Mouse (Mus musculus) bone marrow macrophage, adult 2 months (primary cell): Measurements from ENCODE around the gene Crygn.

ENCODE experiments used
- CTCF ChIP-seq: IDR thresholded peaks from 2 replicates; pipeline ENCODE4 v1.5.1; 2012; ENCODE audit warnings: low read depth, mild to moderate bottlenecking, low read length, moderate library complexity
- POLR2A ChIP-seq: IDR thresholded peaks from 2 replicates; pipeline ENCODE4 v1.6.1; 2012; ENCODE audit warnings: mild to moderate bottlenecking, low read depth, low read length, borderline replicate concordance

DNA sequence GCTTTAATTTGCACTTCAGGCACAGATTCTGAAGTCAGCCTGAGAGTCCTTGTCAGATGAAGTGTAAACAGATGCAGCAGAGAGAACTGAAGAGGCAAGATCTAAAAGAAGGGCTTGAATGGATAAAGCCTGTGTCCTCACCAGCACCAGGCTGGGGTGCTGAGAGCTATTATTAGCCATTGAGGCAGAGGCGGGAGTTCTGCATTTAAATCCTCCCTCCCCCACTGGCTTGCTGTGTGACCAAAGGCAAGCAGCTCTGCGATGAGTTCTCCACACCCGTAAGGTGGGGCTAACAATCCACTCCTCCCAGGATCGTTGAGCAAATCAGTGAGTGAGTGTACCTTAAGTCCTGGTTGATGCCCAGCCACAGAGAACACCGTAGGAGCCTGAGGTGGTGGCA is 23.2 kb upstream of the Crygn start:
- no peak for TF ChIP-seq CTCF
- TF ChIP-seq POLR2A, result no peak
